Mouse (Mus musculus) c-Kit-positive CD71-negative TER-119-negative erythroid progenitor cells, embryonic 14.5 days (primary cell): ENCODE measurements at regions not wholly inside any gene's neighbourhood (a gene's known extent, or its start where the extent isn't known, plus 50 kb on each side); places are given as distances from the start of the nearest gene placed in this dataset.
A peak's percentile ranks its signal among the peaks of the same experiment; 100 is the strongest.

Source experiments
- DNase-seq: peaks from one replicate; pipeline ENCODE4 v3.0.0-alpha.2; 2013; ENCODE audit warnings: low read depth

DNA sequence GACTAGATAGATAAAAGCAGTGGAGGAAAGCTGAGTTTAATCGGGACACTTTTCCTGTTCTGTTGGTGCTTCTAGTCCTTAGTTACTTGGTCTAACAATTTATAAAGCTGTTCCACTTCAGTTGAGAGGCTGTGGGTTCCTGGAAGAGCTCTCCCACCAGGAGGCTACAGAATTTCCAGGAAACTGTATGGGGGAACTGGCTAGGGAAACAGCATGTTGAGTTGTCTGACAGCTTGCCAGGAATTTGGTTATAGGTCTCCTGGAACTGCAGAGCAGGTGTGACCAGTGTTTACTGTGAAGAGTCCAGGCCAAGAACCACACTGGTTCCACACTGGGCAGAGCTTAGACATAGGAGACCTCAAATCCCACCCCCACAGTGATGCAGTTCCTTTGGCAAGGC, 65.0 kb upstream of the Pik3cg start:
- DNase-seq, result no peak

DNA sequence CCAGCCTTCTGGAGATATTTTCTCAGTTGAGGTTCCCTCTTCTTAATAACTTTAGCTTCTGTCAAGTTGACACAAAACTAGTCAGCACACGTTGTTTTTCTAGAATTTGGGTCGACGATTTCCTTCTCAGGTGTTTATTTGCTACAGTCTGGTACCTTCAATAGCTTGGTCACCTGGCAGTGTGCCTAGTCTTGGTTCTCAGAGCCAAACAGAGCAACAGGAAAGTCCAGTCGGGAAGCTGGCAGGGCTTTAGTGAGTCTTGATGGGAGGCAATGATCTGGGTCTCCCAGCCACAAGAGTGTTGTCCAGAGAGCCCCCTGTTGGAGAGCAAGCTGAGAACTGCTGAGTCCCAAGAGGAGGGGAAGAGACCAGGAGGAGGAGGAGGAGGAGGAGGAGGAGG, 71.4 kb upstream of the Pik3cg start:
- DNase-seq, result no peak

DNA sequence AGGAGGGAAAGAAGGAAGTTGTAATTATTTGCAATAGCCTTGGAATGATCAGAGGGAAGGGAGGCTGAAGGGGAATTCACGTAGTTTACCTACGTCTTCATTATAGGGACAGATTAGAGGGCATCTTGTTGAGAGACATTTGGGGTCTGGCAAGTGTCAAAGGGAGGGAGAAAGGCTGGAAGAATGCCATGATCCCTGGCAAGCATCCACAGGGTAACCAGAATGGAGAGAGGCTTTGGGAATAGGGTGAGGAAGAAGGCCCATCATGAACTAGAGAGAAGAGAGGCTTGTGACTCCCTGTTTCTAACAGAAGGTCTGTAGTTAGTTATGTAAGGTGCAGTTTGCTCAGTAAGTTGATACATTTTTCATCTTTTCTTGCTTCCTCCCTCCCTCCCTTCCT, 71.8 kb upstream of the Pik3cg start:
- no peak for DNase-seq

DNA sequence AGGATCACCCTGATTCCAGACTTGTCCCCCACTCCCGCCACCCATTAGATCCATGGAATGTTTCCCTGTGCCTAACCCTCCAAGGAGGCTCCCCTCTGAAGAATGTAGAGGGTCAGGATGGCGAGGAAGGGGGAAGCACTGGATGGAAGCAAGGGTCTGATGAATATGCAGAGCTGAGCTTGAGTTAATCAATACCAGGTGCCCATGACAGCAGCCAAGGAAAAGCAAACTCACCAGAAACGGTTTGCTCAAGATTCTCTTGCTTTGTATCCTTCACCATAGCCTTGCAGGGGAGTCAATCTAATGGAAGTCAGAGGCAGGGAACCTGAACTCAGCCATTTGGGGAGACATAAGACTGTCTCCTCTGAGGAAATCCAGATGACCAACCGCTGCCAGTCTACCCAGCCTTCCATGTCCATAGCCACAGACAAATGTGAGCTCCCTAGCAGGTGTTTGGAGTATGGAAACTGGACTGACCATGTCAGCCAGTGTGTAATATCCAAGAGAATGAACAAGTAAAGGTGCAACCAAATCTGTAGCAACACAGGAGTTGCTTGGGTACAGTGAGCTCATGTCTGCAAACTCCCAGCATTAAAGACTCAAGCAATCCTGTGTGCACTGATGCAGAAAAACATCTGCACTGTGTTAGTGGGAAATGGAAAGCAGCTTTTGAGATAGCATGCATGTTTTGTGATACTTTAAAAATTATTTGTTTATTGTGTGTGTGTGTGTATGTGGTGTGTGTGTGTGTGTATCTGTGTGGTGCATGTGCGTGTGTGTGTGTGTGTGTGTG, 74.1 kb upstream of the Pik3cg start:
- DNase-seq, result no peak

DNA sequence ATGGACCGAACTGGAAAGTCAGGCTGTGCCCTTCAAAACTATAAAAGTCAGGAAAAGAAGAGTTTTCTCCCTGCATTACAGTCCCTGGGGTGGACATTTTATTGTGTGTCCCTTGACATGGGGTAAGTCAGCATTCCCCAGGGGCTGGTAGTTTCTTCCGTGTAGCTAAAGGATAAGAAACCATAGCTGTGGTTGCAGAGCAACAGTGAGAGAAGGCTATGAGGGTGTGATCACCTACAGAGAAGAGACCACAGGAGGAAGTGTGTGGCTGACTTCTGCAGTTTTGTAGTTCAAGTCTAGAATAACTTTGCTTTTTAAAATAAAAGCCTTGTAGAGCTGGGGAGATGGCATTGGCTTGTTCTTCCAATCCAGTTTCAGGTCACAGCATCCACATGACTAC, 76.6 kb upstream of the Pik3cg start:
- DNase-seq, result no peak

DNA sequence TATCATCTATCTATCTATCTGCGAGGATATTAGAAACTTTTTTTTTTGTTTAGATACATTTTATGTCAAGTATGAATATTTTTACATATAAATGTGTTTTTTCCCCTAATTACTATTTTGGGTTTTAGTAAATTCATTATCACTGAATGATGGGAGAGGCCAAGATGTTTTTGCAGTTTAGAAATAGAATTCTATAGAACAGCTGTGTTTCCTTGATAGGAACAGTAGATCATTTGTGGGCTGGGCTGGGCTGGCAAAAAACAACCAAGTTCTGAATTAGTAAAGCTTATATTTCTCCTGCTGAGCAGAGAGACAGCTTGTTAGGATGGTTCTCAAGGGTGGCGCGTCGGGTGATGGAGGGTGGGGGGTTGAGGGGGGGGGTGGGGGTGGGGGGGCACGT, 78.2 kb upstream of the Pik3cg start:
- DNase-seq, result no peak

DNA sequence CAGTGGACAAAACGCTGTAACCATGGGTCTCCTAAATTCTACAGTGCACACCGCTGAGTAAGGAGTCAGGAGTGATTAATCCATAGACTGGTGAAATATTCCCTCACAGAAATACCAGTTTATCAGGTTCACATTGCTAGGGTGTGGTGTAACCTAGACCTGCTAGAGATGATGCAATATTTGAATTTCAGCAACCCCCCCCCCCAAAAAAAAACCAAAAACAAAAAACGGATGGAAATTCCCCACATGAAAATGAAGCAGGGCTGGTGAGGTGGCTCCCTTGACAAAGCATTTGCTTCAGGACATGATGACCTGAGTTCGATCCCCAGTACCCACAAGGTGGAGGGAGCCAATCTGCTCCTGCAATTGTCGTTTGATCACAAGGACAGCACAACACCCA, 82.7 kb upstream of the Pik3cg start:
- DNase-seq, result no peak

DNA sequence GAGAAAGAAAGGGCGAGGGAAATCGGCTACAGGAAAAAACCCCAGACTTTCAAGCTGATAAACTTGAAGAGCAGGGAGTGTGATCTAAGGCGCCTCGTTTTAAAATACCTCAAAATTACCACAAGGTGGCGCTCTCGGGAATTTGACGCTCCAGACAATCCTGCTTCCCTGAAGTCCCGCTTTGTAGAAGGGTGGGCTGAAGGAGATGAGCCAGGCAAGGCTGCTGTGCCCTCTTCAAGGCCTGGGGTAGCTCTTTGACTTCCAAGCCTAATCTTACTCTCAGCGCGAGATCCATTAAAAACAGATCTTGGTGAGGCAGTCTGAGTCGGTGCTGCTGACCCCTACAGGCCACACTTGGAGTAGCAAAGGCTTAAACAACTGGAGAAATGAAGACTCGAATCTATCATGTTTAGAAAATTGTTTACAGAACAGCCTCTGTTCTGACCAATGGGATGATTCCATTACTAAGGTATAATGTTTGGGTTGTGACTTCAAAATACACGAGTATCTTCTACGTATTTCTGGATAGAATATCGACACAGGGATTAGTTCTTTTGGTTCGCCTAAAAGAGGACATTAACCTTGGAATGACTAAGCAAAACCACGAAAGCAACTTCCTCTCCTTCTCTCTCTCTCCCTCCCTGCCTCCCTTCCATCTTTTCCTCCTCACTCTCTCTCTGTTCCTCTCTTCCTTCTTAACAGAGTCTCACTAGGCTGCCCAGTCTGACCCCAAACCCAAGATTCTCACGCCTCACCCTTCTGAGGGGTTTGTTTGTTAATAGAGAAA, 83.7 kb upstream of the Pik3cg start:
- peak; percentile 83 for DNase-seq

DNA sequence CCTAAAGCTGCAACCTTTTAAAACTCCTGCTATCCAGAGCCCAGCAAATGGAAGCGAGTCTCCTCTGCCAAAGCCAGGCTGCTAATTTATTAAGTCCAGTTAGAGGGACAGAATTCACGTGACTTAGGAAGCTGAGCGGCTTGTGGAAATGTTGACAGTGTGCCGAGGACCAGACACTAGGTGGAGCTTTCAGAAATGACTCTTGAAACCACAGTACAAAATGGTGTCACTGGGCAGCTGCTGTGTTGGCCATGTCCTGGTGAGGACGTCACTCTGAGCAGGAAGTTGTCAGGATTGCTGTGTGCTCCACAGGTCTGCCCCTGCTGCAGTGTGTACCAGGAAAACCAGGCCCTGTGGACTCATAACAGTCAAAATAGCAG, 84.3 kb upstream of the Pik3cg start:
- no peak for DNase-seq

DNA sequence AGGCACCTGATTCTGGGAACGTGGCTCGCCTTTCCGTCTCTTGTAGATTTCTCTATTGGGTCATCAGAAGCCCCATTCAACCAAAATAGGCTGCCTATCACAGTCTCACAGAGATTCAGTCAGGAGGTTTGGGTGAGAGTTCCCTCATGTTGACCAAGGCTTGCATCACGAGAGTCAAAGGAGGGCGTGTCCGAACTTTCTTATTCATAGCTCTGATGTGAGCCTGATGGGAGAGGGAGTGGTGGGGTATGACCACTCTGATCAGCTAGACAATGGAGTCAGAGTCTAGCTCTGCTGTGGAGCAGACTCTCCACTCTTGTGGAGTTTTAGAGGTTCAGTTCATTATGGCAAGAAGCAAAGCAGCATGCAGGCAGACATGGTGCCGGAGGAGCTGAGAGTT, 81.1 kb upstream of the Ccdc71l start:
- DNase-seq, result no peak

DNA sequence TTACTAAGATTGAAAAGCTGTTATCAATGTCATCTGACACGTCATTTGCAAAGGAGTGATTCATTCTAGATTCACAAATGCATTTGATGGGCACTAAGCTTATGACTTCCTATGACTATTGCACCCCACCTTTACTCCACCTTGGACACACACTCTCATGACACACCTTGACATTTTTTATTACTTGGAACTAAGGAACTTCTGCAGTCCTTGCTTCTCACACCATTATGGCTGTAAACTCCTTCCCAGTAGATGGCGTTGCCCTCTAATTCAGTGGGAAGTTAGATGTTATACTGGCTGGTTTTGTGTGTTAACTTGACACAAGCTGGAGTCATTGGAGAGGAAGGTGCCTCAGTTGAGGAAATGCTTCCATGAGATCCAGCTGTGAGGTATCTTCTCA, 78.8 kb upstream of the Ccdc71l start:
- no peak for DNase-seq

DNA sequence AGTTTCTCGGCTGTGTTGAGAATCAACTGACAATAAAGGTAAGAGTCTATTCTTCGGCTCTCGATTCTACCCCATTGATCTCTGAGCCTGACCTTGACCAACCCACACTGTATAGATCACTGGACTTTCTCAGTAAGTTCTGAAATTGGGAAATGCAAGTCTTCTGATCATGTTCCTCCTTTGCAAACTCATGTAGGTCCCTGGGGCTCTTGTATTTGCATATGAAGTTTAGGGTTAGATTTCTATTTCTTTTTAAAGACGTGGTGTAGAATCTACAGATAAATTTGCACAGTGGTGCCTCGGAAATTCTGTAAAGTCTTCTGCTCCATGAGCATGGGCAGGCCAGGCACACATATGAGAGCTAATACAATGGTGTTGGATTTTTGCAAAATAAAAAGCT, 72.8 kb upstream of the Ccdc71l start:
- no peak for DNase-seq

DNA sequence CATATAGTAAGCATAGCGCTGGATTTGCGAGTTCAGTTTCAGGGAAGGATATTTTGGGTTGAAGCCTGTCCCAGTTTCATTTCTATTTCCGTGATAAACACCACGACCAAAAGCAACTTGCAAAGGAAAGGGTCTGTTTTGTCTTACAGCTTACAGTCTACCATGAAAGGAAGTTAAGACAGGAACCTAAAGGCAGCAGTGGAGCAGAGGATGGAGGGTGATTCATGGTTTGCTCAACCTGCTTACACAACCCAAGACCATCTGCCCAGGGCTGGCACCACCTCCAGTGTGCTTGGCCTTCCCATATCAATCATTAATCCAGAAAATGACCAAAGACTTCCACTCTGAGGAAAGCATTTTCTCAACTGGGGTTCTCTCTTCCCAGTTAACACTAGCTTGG, 72.2 kb upstream of the Ccdc71l start:
- DNase-seq, result no peak

DNA sequence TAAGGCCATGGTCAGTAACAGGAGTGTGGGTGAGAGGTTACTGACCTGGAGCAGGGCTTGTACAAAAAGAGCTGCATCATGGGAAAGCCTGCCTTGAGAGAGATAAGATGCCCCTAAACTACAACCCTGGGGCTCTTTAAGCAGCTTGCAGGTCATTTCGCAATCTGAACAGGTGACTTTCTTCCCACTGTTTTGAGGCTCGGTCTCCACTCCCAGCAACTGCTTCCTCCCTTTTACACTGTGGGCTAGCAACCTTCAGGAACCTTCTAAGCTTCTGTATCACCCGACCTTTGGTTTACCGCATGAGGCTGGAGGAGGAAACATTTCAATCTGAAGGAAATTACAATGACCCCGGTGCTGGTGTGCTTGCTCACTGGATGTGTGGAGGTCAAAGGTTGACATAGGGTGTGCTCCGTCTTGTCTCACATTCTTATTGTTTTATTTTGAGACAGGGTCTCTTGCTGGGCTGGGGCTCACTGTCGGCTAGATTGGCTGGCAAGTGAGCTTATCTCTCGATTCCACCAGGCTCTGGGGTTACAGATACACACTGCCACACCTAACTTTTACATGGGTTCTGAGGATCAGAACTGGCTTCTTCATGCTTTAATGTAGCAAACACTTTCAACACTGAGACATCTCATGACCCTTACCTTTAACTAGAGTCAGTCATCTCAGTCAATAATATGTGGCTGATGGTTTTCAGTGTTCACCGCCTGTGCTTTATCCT, 71.1 kb upstream of the Ccdc71l start:
- DNase-seq, result no peak

DNA sequence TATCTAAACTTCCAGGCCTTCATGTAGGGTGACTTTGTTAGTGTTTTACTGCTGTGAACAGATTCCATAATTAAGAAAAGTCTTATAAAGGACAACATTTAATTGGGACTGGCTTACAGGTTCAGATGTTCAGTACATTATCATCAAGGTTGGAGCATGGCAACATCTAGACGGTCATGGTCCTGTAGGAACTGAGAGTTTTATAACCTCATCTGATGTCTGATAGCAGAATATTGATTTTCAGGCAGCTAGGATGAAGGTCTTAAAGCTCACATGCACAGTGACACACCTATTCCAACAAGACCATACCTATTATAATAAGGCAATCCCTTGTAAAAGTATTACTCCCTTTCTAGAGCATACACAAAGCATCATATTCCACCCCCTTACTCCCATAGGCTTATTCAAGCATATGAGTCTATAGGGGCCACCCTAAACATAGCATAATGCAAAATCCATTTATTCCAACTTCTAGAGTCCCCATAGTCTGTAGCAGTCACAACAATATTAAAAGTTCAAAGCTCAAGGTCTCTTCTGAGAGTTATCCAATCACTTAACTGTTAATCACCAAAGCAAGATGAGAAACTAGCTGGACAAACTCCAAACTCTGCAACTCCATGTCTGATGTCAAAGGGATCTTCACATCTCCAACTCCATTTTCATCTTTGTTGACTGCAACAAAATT, 63.3 kb upstream of the Ccdc71l start:
- no peak for DNase-seq
